Mouse (Mus musculus) erythroblast, embryonic 14.5 days (primary cell): ENCODE data around the gene Higd2a.

Source experiments
- GATA1 ChIP-seq: IDR thresholded peaks from 2 replicates; pipeline ENCODE4 v1.6.1; 2012; ENCODE audit warnings: low read length, inconsistent platforms, mixed read lengths
- TAL1 ChIP-seq: IDR thresholded peaks from 3 replicates; pipeline ENCODE4 v1.6.1; 2012; ENCODE audit warnings: low read length, inconsistent platforms, mixed read lengths

DNA sequence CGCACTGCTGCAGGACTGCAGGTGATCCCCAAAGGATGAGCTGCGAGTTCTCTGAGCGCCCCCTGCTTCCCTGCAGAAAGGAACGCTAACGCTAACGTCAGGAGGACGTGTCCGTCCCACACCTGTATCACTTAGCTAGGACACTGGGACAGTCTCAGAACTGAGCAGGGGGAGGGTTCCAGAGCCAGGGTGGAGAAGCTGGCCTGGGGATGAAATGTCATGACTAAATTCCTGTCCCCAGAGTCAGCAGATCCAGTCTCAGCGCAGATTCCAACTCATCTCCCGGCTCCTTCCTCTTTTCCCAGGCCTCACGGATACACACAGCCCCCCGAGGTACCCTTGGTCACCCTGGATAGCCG, 20.6 kb downstream of the Higd2a start:
- TF ChIP-seq GATA1 (no peak), TAL1 (no peak)
